Mouse (Mus musculus): ENCODE data around the gene Extl1. TPM values are rescaled to one million over a fixed set of nuclear protein-coding genes. Genes with fewer than 3 reads are reported as not detected.
"Not testable (repeated sequence)": the region's sequence is repeated elsewhere in the genome, so short reads cannot be mapped to it uniquely, and the experiment has no call there.

Gene Extl1
- polyA plus RNA-seq (2016; fragmentation: Nextera tagmentation; extraction: Ambion mirVana): 0.25 and 0.66 TPM in 2 replicates

GRCm38 (mm10) chr4:134383750-134384149, at the start of gene Extl1:
TSS of gene Extl1 (minus strand) at chr4:134383850.
- not testable (repeated sequence) for H3K36me3 ChIP-seq (replicated peaks); H3K9me3 ChIP-seq; H3K4me1 ChIP-seq; H3K4me3 ChIP-seq; H3K27me3 ChIP-seq (replicated peaks; ENCODE audit: low read depth, poor library complexity, severe bottlenecking); DNase-seq (ENCODE audit: low spot score); H3K27ac ChIP-seq (replicated peaks)
- WGBS: 96% methylated on average over 2 of the region's 6 CpGs

GRCm38 (mm10) chr4:134432686-134433360, 49.2 kb upstream of the Extl1 start:
- 86% methylated on average over 15 of the region's 15 CpGs for WGBS
- Histone ChIP-seq H3K27me3 (replicated peaks; ENCODE audit: low read depth, poor library complexity, severe bottlenecking) (no peaks in the 10 kb centered on the region), H3K36me3 (replicated peaks) (no peaks in the 10 kb centered on the region), H3K9me3 (no peaks in the 10 kb centered on the region), H3K4me3 (no peak overlapping the region), H3K27ac (replicated peaks) (no peak overlapping the region), H3K4me1 (peaks cover 29% of the 10 kb centered on the region)
- no peak for DNase-seq (ENCODE audit: low spot score)

DNA sequence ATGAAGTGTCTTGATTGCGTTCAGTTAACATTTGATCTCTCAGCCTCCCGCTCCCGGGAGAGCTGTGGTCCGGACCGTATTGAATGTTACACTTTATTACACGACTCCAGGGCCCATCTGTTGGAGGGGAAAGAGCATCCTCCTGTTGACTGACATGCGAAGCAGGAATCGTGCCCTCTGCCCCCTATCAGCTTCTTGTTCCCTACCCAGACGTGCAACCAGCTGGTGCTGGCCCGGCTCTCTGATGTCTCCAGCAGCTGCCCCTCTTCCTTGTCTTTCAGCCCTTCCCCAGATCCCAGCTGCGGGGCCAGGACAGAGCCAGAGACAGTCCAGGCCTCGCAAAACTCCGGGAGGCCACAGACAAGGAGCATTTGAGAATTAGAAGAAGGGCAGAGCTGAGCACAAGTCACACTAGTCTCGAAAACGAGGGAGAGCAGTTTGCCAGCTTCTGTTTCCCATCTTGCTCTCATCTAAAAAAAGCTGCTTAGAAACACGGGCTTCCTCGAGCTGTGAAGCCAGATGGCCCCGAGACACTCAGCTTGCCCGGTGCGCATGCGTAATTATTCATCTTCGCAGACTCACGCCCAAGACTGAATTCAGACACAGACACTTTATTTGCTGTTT, 46.8 kb upstream of the Extl1 start:
- Histone ChIP-seq H3K4me1 (peaks cover 22% of the 10 kb centered on the region), H3K27me3 (replicated peaks; ENCODE audit: low read depth, poor library complexity, severe bottlenecking) (no peaks in the 10 kb centered on the region), H3K27ac (replicated peaks) (peak overlapping the region; percentile 79), H3K9me3 (no peaks in the 10 kb centered on the region), H3K4me3 (no peak overlapping the region), H3K36me3 (replicated peaks) (0 out of 2 replicates have a peak, but pooled peaks cover 7% of the 10 kb centered on the region)
- DNase-seq (ENCODE audit: low spot score): peak; percentile 73
- 43% methylated on average over 23 of the region's 23 CpGs for WGBS

DNA sequence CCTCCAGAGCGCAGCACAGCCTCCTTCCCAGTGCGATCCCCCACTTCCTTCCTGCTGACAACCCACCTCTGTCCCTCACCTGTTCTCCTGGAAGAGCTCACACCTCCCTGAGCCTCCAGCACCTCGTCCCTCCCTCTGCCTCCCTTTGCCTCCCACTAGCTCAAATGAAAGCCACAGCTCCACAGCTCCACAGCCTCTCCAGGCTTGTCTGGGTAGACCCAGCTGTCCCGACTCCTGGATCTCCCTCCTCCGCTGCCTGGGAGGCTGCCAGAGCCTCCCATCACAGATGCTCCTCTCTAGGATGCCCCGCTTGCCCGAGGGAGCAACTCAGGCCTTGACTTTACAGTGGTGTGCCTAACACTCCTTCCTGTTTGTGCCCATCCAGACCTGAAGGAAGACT, 41.4 kb upstream of the Extl1 start:
- H3K27ac ChIP-seq (replicated peaks): 0 out of 2 replicates have a peak overlapping the region, but pooled peaks have one; percentile 1
- WGBS: 77% methylated on average over 7 of the region's 7 CpGs

DNA sequence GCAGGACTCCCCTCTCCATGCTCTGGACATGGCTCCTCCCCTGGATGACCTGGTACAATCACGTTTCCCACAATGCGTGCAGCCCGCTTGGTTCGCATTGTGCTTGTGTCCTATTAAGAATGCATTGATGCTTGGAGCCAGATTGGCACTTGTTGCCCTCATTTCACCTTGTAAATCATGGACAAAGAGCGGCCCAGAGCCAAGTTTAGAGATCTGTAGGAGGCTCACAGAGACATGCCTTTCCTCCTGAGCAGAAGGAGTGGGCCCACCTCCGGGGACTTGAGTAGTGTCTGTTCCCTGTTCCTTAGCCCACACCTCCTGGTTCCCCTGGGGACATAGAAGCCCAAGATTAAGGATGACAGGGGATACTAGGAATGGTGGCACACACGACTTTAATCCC, 40.3 kb upstream of the Extl1 start:
- H3K4me3 ChIP-seq: no peak overlapping the region
- no peaks in the 10 kb centered on the region for H3K27me3 ChIP-seq (replicated peaks; ENCODE audit: low read depth, poor library complexity, severe bottlenecking)
- 90% methylated on average over 7 of the region's 7 CpGs for WGBS
- no peaks in the 10 kb centered on the region for H3K9me3 ChIP-seq
- peaks cover 17% of the 10 kb centered on the region; the same call in 1 of the 2 replicates for H3K36me3 ChIP-seq (replicated peaks)
- no peak overlapping the region for H3K27ac ChIP-seq (replicated peaks)
- no peak for DNase-seq (ENCODE audit: low spot score)
- peaks cover 18% of the 10 kb centered on the region for H3K4me1 ChIP-seq

More for the DNA sequence above, 41.4 kb upstream of the Extl1 start:
- Histone ChIP-seq H3K27me3 (replicated peaks; ENCODE audit: low read depth, poor library complexity, severe bottlenecking) (no peaks in the 10 kb centered on the region), H3K4me1 (peaks cover 22% of the 10 kb centered on the region), H3K4me3 (no peak overlapping the region), H3K9me3 (no peaks in the 10 kb centered on the region), H3K36me3 (replicated peaks) (peaks cover 17% of the 10 kb centered on the region; the same call in 1 of the 2 replicates)
- DNase-seq (ENCODE audit: low spot score): no peak

DNA sequence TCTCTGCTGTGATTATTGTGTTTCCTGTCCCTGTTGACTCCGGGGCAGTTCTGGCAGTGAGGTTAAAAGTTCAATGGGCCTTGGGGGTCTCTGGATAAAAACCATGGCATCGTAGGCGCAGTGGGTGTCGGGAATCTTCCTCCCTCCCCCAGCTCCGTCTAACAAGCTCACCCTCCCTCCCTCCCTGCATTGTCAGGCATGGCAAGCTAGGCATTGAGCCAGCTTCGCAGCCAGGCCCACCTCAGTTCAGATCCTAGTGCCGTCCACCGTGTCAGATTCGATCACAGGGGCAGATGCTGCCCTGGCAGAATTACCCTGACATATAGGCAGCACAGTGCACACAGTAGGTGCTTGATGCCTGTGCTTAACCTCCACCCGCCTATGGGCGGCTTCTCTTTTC, 38.3 kb upstream of the Extl1 start:
- Histone ChIP-seq H3K36me3 (replicated peaks) (peaks cover 28% of the 10 kb centered on the region), H3K27me3 (replicated peaks; ENCODE audit: low read depth, poor library complexity, severe bottlenecking) (no peaks in the 10 kb centered on the region)
- 61% methylated on average over 11 of the region's 11 CpGs for WGBS

DNA sequence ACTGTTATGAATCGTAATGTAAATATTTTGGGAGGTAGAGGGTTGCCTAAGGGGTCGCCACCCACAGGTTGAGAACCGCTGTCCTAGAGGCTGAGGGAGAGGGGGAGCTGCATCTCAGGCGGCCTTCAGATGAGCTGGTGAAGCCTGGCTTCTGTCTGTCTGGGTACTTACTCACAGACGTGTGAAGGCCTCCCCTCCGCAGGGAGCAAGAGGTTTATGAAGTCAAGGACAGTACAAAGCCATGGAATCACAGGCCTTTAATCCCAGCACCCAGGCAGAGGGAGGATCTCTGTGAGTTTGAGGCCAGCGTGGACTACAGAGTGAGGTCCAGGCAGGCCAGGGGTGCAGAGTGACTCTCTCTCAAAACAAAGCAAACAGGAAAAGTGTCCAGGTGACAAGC, 33.5 kb upstream of the Extl1 start:
- no peak for DNase-seq (ENCODE audit: low spot score)
- Histone ChIP-seq H3K4me1 (peaks cover 19% of the 10 kb centered on the region), H3K36me3 (replicated peaks) (peaks cover 28% of the 10 kb centered on the region), H3K4me3 (no peak overlapping the region), H3K9me3 (no peaks in the 10 kb centered on the region), H3K27me3 (replicated peaks; ENCODE audit: low read depth, poor library complexity, severe bottlenecking) (no peaks in the 10 kb centered on the region), H3K27ac (replicated peaks) (no peak overlapping the region)
- 74% methylated on average over 7 of the region's 7 CpGs for WGBS

More for the DNA sequence above, 38.3 kb upstream of the Extl1 start:
- Histone ChIP-seq H3K9me3 (no peaks in the 10 kb centered on the region), H3K4me3 (no peak overlapping the region), H3K4me1 (peaks cover 20% of the 10 kb centered on the region), H3K27ac (replicated peaks) (peak overlapping the region; percentile 15; the same call in 1 of the 2 replicates)
- peak; percentile 12 for DNase-seq (ENCODE audit: low spot score)

- WGBS: 65% methylated on average over 15 of the region's 15 CpGs
- H3K27me3 ChIP-seq (replicated peaks; ENCODE audit: low read depth, poor library complexity, severe bottlenecking): no peaks in the 10 kb centered on the region
- H3K9me3 ChIP-seq: no peaks in the 10 kb centered on the region
- peaks cover 32% of the 10 kb centered on the region for H3K36me3 ChIP-seq (replicated peaks)
- no peak for DNase-seq (ENCODE audit: low spot score)
- H3K27ac ChIP-seq (replicated peaks): no peak overlapping the region
- H3K4me3 ChIP-seq: no peak overlapping the region
- H3K4me1 ChIP-seq: peaks cover 14% of the 10 kb centered on the region
Measured at GRCm38 (mm10) chr4:134416602-134417001, 33.0 kb upstream of the Extl1 start.

DNA sequence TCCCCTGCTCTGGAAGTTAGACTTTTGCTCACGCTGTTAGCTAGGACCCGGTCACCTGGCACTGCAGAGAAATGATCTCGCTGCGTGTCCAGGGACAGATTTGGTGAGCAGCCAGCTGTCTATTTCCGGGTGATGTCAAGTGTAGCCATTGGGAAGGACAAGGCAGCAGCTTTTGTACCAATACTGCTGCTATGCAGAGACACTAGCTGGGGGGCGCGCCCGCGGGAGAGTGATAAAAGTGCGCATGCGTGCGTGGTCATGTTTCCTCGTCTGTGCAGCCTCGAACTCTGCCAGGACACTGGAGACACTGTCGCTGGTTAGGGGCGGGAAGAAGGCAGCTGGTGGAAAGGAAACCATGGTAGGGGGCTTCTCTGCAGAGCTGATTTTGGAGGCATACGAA, 32.5 kb upstream of the Extl1 start:
- Histone ChIP-seq H3K27ac (replicated peaks) (no peak overlapping the region), H3K4me3 (no peak overlapping the region), H3K9me3 (no peaks in the 10 kb centered on the region), H3K36me3 (replicated peaks) (peaks cover 35% of the 10 kb centered on the region), H3K27me3 (replicated peaks; ENCODE audit: low read depth, poor library complexity, severe bottlenecking) (no peaks in the 10 kb centered on the region), H3K4me1 (peaks cover 13% of the 10 kb centered on the region)
- DNase-seq (ENCODE audit: low spot score): no peak
- 81% methylated on average over 17 of the region's 17 CpGs for WGBS

- peak; percentile 26 for DNase-seq (ENCODE audit: low spot score)
- H3K4me1 ChIP-seq: peaks cover 5% of the 10 kb centered on the region; the same call in 1 of the 2 replicates
- H3K9me3 ChIP-seq: 0 out of 2 replicates have a peak, but pooled peaks cover 3% of the 10 kb centered on the region
- H3K4me3 ChIP-seq: no peak overlapping the region
- no peaks in the 10 kb centered on the region for H3K27me3 ChIP-seq (replicated peaks; ENCODE audit: low read depth, poor library complexity, severe bottlenecking)
- WGBS: 70% methylated on average over 5 of the region's 5 CpGs
- no peak overlapping the region for H3K27ac ChIP-seq (replicated peaks)
- H3K36me3 ChIP-seq (replicated peaks): peaks cover 26% of the 10 kb centered on the region; the same call in 1 of the 2 replicates
Measured at GRCm38 (mm10) chr4:134409286-134409685, 25.6 kb upstream of the Extl1 start.

GRCm38 (mm10) chr4:134403721-134404120, 20.1 kb upstream of the Extl1 start:
- H3K4me1 ChIP-seq: peaks cover 41% of the 10 kb centered on the region
- 66% methylated on average over 7 of the region's 7 CpGs for WGBS
- no peak for DNase-seq (ENCODE audit: low spot score)

GRCm38 (mm10) chr4:134402571-134403262, 19.1 kb upstream of the Extl1 start:
- peaks cover 36% of the 10 kb centered on the region for H3K4me1 ChIP-seq
- no peak for DNase-seq (ENCODE audit: low spot score)
- 84% methylated on average over 16 of the region's 16 CpGs for WGBS
- H3K4me3 ChIP-seq: no peak overlapping the region
- H3K9me3 ChIP-seq: no peaks in the 10 kb centered on the region
- no peaks in the 10 kb centered on the region for H3K36me3 ChIP-seq (replicated peaks)
- H3K27ac ChIP-seq (replicated peaks): no peak overlapping the region
- 0 out of 2 replicates have a peak, but pooled peaks cover 12% of the 10 kb centered on the region for H3K27me3 ChIP-seq (replicated peaks; ENCODE audit: low read depth, poor library complexity, severe bottlenecking)

More at GRCm38 (mm10) chr4:134403721-134404120, 20.1 kb upstream of the Extl1 start:
- H3K27ac ChIP-seq (replicated peaks): no peak overlapping the region
- H3K36me3 ChIP-seq (replicated peaks): no peaks in the 10 kb centered on the region
- no peak overlapping the region for H3K4me3 ChIP-seq
- H3K9me3 ChIP-seq: no peaks in the 10 kb centered on the region
- H3K27me3 ChIP-seq (replicated peaks; ENCODE audit: low read depth, poor library complexity, severe bottlenecking): 0 out of 2 replicates have a peak, but pooled peaks cover 12% of the 10 kb centered on the region
